Mouse (Mus musculus): ENCODE measurements around the gene Zbtb11.

GRCm38 (mm10) chr16:55990311-55990710 is 16.6 kb downstream of the Zbtb11 start:
- TF ChIP-seq GATA1 (IDR thresholded peaks at IDR 0.05; ENCODE audit: low read length) (no peak), TAL1 (IDR thresholded peaks at IDR 0.05; ENCODE audit: low read length) (no peak)
